Mouse (Mus musculus) thymus, adult 2 months (tissue): Measurements from ENCODE around the gene Zfand3.

ENCODE experiments used
- CTCF ChIP-seq: fragments of 200-500 bp; IDR thresholded peaks from 2 replicates; pipeline ENCODE4 v1.5.1; 2012; ENCODE audit warnings: mild to moderate bottlenecking, control low read depth, low read length, moderate library complexity, borderline replicate concordance; ENCODE audit not compliant: control insufficient read depth, poor library complexity, insufficient read depth; ENCODE audit errors: extremely low read depth
- POLR2A ChIP-seq: fragments of 200-500 bp; IDR thresholded peaks from 2 replicates; pipeline ENCODE4 v1.6.1; 2012; ENCODE audit warnings: mild to moderate bottlenecking, low read length, control low read depth, moderate library complexity; ENCODE audit not compliant: control insufficient read depth, poor library complexity, insufficient read depth; ENCODE audit errors: extremely low read depth

DNA sequence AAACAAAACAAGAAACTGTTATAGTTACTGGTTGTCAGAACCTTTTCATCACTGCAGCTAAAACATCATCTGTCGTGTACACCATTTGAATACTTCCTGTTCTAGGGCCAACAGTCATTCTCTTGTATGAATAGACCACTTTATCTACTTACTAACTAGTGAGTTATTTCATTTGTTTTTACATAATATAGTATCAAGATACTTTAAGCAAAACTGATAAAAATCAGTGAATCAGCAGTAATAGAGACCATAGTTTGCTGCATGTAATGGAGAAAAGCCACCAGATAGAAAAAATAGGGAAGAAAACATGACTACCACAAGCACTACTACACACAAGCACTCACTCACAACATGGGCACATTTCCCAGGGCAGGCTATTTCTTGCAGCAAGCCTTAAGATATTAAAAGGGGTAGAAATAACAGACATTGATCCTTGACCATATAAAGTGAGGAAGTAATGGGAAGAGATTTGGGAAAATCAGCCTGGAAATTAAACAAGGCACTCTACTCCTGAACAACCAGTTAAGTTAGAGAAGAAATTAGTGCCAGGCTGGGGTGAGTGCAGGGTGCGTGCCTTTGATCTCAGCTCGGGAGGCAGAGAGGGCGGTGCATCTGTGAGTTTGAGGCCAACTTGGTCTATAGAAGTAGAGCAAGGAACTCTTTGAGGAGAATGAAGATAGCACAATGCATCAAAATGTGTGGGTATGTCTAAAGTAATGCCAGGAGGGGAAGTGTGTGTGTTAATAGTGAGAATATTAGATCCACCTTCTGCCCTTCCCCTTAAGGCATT lies 30.9 kb downstream of the Zfand3 start:
- TF ChIP-seq CTCF: no peak
- no peak for TF ChIP-seq POLR2A
